Mouse (Mus musculus): ENCODE results near the gene Irgq. TPM values are rescaled to one million over a fixed set of nuclear protein-coding genes. Genes with fewer than 3 reads are reported as not detected.

Gene Irgq
- polyA plus RNA-seq, 1 experiment from 2014 or later: 2.8 TPM

DNA sequence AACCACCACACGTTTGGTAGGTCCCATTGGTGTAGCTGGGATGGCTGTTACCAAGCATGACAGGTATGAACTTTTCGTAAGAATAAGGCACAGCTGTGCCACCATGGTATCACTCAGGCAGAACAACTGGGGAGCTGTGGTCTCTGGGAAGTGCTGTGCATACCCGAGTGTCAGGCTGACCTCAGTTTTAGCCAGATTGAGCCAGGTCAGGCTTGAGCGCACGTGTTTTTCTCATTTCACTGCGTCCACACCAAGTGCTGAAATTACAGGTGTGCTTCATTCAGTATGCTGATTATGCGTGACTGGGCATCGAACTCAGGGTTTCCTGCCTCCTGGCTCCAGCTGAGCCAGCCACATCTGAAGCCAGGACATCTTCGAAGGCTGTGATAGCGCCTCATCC lies 25.3 kb downstream of the Irgq start:
- Histone ChIP-seq H3K36me3 (peaks cover 85% of the 10 kb centered on the region), H3K27ac (no peak overlapping the region), H3K9me3 (replicated peaks) (no peaks in the 10 kb centered on the region), H3K4me1 (peaks cover 8% of the 10 kb centered on the region; the same call in 1 of the 2 replicates), H3K9ac (no peak overlapping the region), H3K27me3 (replicated peaks) (no peaks in the 10 kb centered on the region), H3K4me3 (no peak overlapping the region), H3K4me2 (no peak overlapping the region)
- no peak for ATAC-seq
- 86% methylated on average over 10 of the region's 10 CpGs for WGBS (ENCODE audit: insufficient replicate concordance)

DNA sequence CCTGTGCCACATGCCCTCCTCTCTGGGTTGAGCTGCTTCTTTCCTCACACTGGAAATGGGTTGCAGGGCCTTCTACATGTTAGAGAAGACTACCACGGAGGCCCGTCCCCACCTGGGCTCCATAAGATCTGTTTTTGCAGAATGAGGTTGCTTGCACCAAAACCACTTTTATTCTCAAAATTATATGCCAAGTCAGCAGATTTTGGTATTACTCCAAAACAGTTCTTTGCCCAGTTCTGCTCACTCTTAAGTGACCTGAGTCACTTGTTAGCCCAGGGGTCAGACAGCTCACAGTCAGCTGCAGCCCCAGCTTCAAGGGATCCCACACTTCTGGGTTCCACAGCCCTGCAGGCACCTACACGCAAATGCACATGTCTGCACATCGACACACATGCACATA lies 31.0 kb downstream of the Irgq start:
- Histone ChIP-seq H3K36me3 (peaks cover 85% of the 10 kb centered on the region), H3K9ac (no peak overlapping the region), H3K4me3 (no peak overlapping the region), H3K27me3 (replicated peaks) (no peaks in the 10 kb centered on the region), H3K4me1 (no peaks in the 10 kb centered on the region), H3K4me2 (no peak overlapping the region), H3K9me3 (replicated peaks) (no peaks in the 10 kb centered on the region), H3K27ac (no peak overlapping the region)
- 86% methylated on average over 4 of the region's 4 CpGs for WGBS (ENCODE audit: insufficient replicate concordance)
- no peak for ATAC-seq

DNA sequence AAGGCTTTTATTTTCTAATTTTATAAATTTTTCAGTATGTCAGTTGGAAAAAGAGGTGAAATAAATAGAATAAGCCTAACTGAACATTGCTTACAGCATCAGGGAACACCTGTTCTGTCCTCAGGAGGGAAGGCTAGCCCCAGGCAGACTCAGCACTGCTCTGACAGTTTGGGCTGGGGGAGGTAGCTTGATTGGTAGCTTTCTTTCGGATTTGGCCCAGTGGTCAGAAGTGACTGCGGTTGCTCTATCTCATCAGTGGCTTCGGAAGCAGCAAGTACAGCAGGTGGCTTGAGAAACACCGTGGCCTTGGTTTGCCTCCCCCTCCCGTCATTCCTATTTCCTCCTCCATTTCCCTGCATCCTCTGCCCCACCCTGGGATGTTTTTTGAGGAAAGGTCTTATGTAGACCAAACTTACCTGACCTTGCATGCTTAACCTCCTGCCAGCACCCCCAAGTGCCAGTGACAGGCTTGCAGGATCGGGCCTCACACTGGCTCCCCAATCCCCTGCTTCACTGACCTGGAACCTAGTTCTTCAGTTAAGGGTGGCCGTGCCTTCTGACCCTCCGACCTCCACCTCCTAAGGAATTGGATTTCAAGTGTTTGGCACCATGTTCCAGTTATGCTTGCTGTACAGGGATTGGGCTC lies 32.8 kb downstream of the Irgq start:
- 85% methylated on average over 8 of the region's 8 CpGs for WGBS (ENCODE audit: insufficient replicate concordance)
- no peaks in the 10 kb centered on the region for H3K4me1 ChIP-seq
- no peak overlapping the region for H3K9ac ChIP-seq
- no peak overlapping the region for H3K4me2 ChIP-seq
- H3K27me3 ChIP-seq (replicated peaks): no peaks in the 10 kb centered on the region
- no peak for ATAC-seq
- no peak overlapping the region for H3K27ac ChIP-seq
- H3K9me3 ChIP-seq (replicated peaks): no peaks in the 10 kb centered on the region
- no peak overlapping the region for H3K4me3 ChIP-seq
- peaks cover 93% of the 10 kb centered on the region for H3K36me3 ChIP-seq

DNA sequence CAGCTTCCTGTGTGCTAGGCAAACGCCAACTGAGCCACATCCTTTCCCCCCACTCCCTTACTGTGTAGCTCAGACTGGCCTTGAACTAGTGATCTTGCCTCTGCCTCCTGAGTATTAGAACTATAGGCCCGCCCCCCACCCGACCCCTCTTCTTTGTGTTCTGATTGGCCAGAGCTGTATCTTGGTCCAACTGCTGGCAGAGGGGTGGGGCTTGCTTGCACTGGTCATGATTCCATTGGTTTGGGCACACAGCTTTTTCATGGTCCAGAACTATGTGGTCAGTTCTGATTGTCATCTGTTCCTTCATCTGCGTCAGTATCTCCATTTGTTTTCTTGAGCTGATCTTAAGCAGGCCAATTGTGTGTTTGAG lies 33.3 kb downstream of the Irgq start:
- Histone ChIP-seq H3K4me3 (no peak overlapping the region), H3K9me3 (replicated peaks) (no peaks in the 10 kb centered on the region), H3K9ac (no peak overlapping the region), H3K27ac (no peak overlapping the region), H3K36me3 (peaks cover 95% of the 10 kb centered on the region), H3K4me2 (no peak overlapping the region), H3K27me3 (replicated peaks) (no peaks in the 10 kb centered on the region), H3K4me1 (no peaks in the 10 kb centered on the region)
- ATAC-seq: no peak
- 68% methylated on average over 4 of the region's 4 CpGs for WGBS (ENCODE audit: insufficient replicate concordance)

DNA sequence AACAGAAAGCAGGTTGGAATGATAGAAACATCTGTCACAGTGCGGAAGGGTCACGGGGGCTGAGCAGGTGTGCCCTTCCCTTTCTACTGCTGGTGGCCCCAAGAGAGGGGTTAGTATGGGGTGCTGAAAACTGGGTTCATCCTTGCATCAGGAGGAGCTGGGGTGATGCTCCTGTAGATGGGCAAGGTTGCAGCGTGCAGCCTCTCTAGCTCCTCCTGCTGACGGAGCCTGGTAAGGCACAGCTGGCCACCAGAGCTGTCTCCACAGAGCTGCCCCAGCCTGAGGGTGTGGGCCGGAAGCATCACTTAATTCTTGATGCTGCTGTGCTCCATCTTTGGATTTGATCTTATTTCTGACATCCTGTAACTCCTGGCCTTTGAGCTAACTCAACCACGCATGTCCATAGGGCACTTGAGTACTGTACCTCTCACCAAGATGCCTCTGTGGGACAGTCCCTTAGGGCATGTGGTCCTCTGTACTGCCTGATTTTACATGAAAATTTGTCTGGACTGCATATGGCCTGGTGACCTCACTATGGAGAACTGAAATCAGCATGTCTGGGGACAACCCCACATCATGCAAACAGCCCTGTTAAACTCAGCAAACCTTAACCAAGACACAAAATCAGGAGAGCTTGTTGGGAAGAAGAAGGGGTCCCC lies 34.2 kb downstream of the Irgq start:
- Histone ChIP-seq H3K4me3 (no peak overlapping the region), H3K27me3 (replicated peaks) (no peaks in the 10 kb centered on the region), H3K9ac (no peak overlapping the region), H3K4me1 (no peaks in the 10 kb centered on the region), H3K27ac (no peak overlapping the region), H3K9me3 (replicated peaks) (no peaks in the 10 kb centered on the region), H3K36me3 (peaks cover 92% of the 10 kb centered on the region), H3K4me2 (no peak overlapping the region)
- WGBS (ENCODE audit: insufficient replicate concordance): 64% methylated on average over 6 of the region's 6 CpGs
- ATAC-seq: peak; percentile 60

DNA sequence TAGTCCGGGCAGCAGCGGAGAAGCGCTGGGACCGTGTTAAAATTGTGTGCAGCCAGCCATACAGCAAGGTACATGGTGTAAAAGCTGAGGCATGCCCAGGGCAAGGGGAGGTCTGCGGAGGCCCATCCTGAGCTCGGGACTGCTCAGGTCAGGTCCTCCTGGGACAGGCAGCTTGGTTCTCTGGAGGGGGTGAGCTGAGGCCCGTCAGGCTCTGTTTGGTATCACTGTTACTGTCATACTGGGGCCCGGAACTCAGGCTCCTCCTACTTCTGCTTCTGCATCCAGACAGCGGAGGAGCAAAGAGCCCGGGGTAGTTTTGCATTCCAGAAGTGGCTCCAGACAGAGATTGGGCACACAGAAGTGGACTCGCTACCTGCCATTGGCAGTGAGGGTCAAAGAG lies 35.1 kb downstream of the Irgq start:
- no peak overlapping the region for H3K9ac ChIP-seq
- no peaks in the 10 kb centered on the region for H3K27me3 ChIP-seq (replicated peaks)

DNA sequence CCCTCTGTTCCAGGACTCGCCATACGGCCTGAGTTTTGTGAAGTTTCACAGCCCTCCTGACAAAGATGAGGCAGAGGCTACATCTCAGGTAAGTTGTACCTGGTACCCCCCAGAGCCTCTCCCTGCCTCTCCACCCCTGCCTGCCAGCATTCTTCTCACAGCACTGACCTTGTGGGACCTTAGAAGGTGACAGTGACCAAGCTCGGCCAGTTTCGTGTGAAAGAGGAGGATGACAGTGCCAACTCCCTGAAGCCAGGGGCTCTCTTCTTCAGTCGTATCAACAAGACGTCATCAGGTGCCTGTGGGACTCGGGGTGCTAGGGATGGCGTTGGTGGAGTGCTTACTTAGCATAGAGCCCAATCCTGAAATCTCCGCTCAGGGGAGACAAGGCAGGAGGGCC lies 35.7 kb downstream of the Irgq start:
- Histone ChIP-seq H3K27me3 (replicated peaks) (no peaks in the 10 kb centered on the region), H3K4me1 (no peaks in the 10 kb centered on the region), H3K9ac (no peak overlapping the region), H3K4me3 (no peak overlapping the region), H3K9me3 (replicated peaks) (no peaks in the 10 kb centered on the region), H3K36me3 (peaks cover 92% of the 10 kb centered on the region), H3K27ac (no peak overlapping the region), H3K4me2 (no peak overlapping the region)
- no peak for ATAC-seq
- WGBS (ENCODE audit: insufficient replicate concordance): 86% methylated on average over 9 of the region's 9 CpGs

More for the DNA sequence above, 35.1 kb downstream of the Irgq start:
- Histone ChIP-seq H3K4me3 (no peak overlapping the region), H3K4me2 (no peak overlapping the region), H3K27ac (no peak overlapping the region), H3K9me3 (replicated peaks) (no peaks in the 10 kb centered on the region), H3K36me3 (peaks cover 92% of the 10 kb centered on the region), H3K4me1 (no peaks in the 10 kb centered on the region)
- no peak for ATAC-seq
- 92% methylated on average over 11 of the region's 11 CpGs for WGBS (ENCODE audit: insufficient replicate concordance)

DNA sequence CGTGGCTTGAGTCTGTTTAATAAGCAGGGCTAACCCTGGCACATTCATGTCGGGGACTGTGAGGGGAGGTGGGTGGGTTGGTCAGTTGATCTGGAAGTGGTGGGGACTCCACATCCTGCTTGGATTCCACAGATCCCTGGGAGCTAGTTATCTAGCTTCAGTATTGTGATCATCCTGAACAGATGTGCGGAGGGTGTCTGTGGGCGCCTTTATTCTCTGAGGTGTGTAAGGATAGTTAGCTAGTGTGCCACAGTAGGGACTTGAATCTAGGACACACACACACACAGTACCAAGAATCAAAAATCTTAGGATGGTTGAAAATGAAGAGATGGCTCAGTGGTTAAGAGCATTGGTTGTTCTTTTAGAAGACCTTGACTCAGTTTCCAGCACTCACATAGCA lies 38.0 kb downstream of the Irgq start:
- H3K27me3 ChIP-seq (replicated peaks): no peaks in the 10 kb centered on the region
- H3K4me1 ChIP-seq: peaks cover under 1% of the 10 kb centered on the region; the same call in 1 of the 2 replicates
- no peak overlapping the region for H3K9ac ChIP-seq
- peaks cover 92% of the 10 kb centered on the region for H3K36me3 ChIP-seq
- ATAC-seq: no peak
- no peak overlapping the region for H3K4me3 ChIP-seq
- 86% methylated on average over 4 of the region's 4 CpGs for WGBS (ENCODE audit: insufficient replicate concordance)
- H3K4me2 ChIP-seq: no peak overlapping the region
- H3K9me3 ChIP-seq (replicated peaks): no peaks in the 10 kb centered on the region
- H3K27ac ChIP-seq: no peak overlapping the region

DNA sequence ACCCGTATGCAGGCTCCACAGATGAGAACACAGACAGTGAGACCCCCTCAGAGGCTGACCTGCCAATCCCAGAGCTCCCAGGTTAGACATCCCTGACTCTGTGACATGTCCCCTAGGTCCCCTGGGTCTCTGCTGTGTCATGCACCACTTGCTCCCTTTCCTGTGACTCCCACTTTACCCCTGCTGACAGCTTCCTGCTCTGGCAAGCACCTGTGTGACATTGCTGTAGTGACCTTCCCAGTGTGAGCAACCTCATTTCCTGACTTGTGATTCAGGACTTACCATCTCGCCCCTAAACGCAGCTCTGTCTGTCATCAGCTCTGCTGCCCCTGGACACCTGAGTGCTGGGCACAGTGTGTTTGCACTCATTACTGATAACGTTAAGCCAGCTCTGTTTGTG lies 40.6 kb downstream of the Irgq start:
- WGBS (ENCODE audit: insufficient replicate concordance): 72% methylated on average over 4 of the region's 4 CpGs
- no peak overlapping the region for H3K4me2 ChIP-seq
- H3K4me1 ChIP-seq: peaks cover 3% of the 10 kb centered on the region; the same call in 1 of the 2 replicates
- H3K9ac ChIP-seq: no peak overlapping the region
- H3K27ac ChIP-seq: no peak overlapping the region
- no peak overlapping the region for H3K4me3 ChIP-seq
- H3K9me3 ChIP-seq (replicated peaks): no peaks in the 10 kb centered on the region
- peaks cover 72% of the 10 kb centered on the region for H3K36me3 ChIP-seq
- no peak for ATAC-seq
- H3K27me3 ChIP-seq (replicated peaks): no peaks in the 10 kb centered on the region

DNA sequence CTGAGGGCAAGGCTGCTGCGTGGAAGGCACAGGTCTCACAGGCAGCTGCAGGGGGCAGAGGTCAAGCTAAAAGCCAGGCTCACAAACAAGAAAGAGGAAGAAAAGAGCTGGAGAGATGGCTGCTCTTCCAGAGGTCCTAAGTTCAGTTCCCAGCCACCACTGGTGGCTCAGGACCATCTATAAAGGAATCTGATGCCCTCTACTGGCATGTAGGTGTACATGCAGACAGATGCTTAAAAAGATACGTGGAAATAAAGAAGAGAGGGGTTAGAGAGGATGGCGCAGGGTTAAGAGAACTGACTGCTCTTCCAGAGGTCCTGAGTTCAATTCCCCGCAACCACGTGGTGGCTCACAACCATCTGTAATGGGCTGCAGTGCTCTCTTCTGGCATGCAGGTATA lies 42.0 kb downstream of the Irgq start:
- Histone ChIP-seq H3K4me3 (no peak overlapping the region), H3K4me1 (peaks cover 3% of the 10 kb centered on the region; the same call in 1 of the 2 replicates), H3K9me3 (replicated peaks) (no peaks in the 10 kb centered on the region), H3K27ac (no peak overlapping the region), H3K9ac (no peak overlapping the region), H3K27me3 (replicated peaks) (no peaks in the 10 kb centered on the region), H3K36me3 (peaks cover 58% of the 10 kb centered on the region), H3K4me2 (no peak overlapping the region)
- WGBS (ENCODE audit: insufficient replicate concordance): 56% methylated on average over 5 of the region's 5 CpGs
- ATAC-seq: no peak

DNA sequence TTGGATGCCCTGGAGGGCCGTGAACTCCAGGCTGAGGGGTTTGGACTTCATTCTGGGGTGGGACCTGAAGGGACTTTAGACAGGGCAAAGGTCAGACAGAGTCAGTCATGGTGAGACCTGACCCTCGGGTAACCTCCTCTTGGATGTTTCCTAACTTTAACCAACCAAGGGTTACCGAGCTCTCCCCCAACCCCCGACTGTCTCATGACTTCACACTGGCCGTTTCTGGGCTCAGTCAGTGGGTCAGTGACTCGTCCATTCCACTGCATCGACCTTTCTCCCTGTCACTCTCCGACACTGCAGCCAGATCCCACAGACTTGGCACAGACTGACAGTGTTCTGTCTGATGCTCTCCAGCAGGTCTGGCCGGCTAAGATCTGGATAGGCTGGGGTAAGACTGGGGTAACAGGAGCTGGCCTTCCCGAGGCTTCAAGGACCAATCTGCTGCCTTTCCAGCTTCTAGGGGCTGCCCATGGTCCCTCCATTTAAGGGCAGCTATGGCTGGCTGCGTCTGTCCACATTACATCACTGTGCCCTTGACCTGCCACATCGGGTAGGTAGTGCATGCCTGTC lies 43.8 kb downstream of the Irgq start:
- no peak overlapping the region for H3K27ac ChIP-seq
- peak; percentile 50 for ATAC-seq
- H3K9ac ChIP-seq: no peak overlapping the region
- peaks cover 3% of the 10 kb centered on the region; the same call in 1 of the 2 replicates for H3K4me1 ChIP-seq
- H3K27me3 ChIP-seq (replicated peaks): no peaks in the 10 kb centered on the region
- H3K36me3 ChIP-seq: peaks cover 39% of the 10 kb centered on the region
- H3K9me3 ChIP-seq (replicated peaks): no peaks in the 10 kb centered on the region
- no peak overlapping the region for H3K4me2 ChIP-seq
- WGBS (ENCODE audit: insufficient replicate concordance): 58% methylated on average over 12 of the region's 12 CpGs
- H3K4me3 ChIP-seq: no peak overlapping the region

DNA sequence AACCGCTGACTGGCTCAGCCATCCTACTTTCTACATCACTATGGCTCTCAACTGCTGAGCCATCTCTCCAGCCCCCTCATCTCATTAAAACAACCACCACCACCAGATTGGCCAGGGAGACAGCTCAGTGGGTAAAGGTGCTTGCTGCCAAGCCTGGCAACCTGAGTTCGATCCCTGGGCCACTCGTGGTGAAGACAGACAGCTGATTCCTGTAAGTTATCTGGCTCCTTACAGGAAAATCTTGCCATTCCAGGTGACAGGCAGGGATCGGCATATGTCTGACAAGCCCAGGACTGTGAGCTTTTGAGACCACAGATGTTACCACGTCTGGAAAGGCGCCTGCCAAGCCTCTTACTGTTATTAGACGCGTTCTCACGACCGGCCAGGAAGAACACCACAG lies 47.3 kb downstream of the Irgq start:
- Histone ChIP-seq H3K4me1 (peaks cover 3% of the 10 kb centered on the region; the same call in 1 of the 2 replicates), H3K4me3 (no peak overlapping the region), H3K9me3 (replicated peaks) (no peaks in the 10 kb centered on the region), H3K4me2 (no peak overlapping the region), H3K36me3 (peaks cover 8% of the 10 kb centered on the region), H3K27me3 (replicated peaks) (no peaks in the 10 kb centered on the region), H3K27ac (no peak overlapping the region), H3K9ac (no peak overlapping the region)
- WGBS (ENCODE audit: insufficient replicate concordance): 81% methylated on average over 10 of the region's 10 CpGs
- no peak for ATAC-seq
